34 mouse cellular contexts compared by ENCODE assay signal in genomic region chr2:161534151-161534550, GRCm38 (mm10).
DNase-seq lines count a peak whose midpoint lies in the region; ATAC-seq and TF ChIP-seq lines count a peak whose summit lies in the region.
"Had no signal": no experiment of that assay in that cellular context is flagged by ENCODE, and none has a peak within 500 bp of the region (broad histone marks: within the 10 kb centered on the region; RNA-seq: fewer than 3 reads in every experiment).

No protein-coding gene starts in this region.

- DNase-seq in cerebellum, adult 9-11 months: peak; percentile 34
- DNase-seq in cerebellum, adult 11 months: no peak
- peak; percentile 14 for DNase-seq in layer of hippocampus, adult 9-11 months
- DNase-seq in layer of hippocampus, postnatal 10 days (ENCODE audit: low spot score in 2 of 2): no peak
- peak; percentile 68 for DNase-seq in forebrain, postnatal 0 days
- DNase-seq: adrenal gland, adult 2 months; adrenal gland, postnatal 36 days; embryo, embryonic 11 days; gastrocnemius, postnatal 14 days; kidney, adult 2 months; kidney, postnatal 36 days; layer of hippocampus, postnatal 36 days; left cerebral cortex, postnatal 4 days; liver, postnatal 0 days; lung, postnatal 36 days; right cerebral cortex, postnatal 14 days; spleen, adult 18-20 months; thymus, adult 18-20 months; thymus, postnatal 25 days had no signal

- 82% methylated on average over 7 of the region's 7 CpGs for WGBS in forebrain, embryonic 15.5 days
- 87% methylated on average over 7 of the region's 7 CpGs for WGBS in forebrain, embryonic 12.5 days
- WGBS in forebrain, postnatal 0 days: 71% methylated on average over 7 of the region's 7 CpGs
- WGBS in midbrain, embryonic 16.5 days: 94% methylated on average over 7 of the region's 7 CpGs

- H3K4me2 ChIP-seq in forebrain, embryonic 15.5 days (replicated peaks): no peak overlapping the region
- no peak overlapping the region for H3K4me2 ChIP-seq in forebrain, embryonic 12.5 days
- H3K4me2 ChIP-seq in forebrain, postnatal 0 days (ENCODE audit: low read depth): no peak overlapping the region
- no peak overlapping the region for H3K4me2 ChIP-seq in midbrain, embryonic 16.5 days (ENCODE audit: low read length)
- H3K4me2 ChIP-seq: embryonic facial prominence, embryonic 12.5 days; heart, embryonic 12.5 days; hindbrain, embryonic 12.5 days; intestine, embryonic 15.5 days; liver, embryonic 12.5 days; midbrain, embryonic 11.5 days; neural tube, embryonic 13.5 days had no signal

- no peak overlapping the region for H3K9ac ChIP-seq in forebrain, embryonic 15.5 days (replicated peaks)
- H3K9ac ChIP-seq in forebrain, embryonic 12.5 days: no peak overlapping the region
- H3K9ac ChIP-seq in forebrain, postnatal 0 days: no peak overlapping the region
- H3K9ac ChIP-seq in midbrain, embryonic 16.5 days (ENCODE audit: low read depth, low read length): no peak overlapping the region
- H3K9ac ChIP-seq: embryonic facial prominence, embryonic 12.5 days; heart, embryonic 12.5 days; hindbrain, embryonic 12.5 days; intestine, embryonic 15.5 days; liver, embryonic 12.5 days; liver, postnatal 0 days; neural tube, embryonic 13.5 days had no signal

- no peak overlapping the region for H3K4me3 ChIP-seq in forebrain, embryonic 15.5 days
- no peak overlapping the region for H3K4me3 ChIP-seq in forebrain, embryonic 12.5 days (replicated peaks)
- H3K4me3 ChIP-seq in forebrain, postnatal 0 days (ENCODE audit: low read depth, low read length): no peak overlapping the region
- no peak overlapping the region for H3K4me3 ChIP-seq in midbrain, embryonic 16.5 days (ENCODE audit: low read depth, low read length)
- H3K4me3 ChIP-seq: embryonic facial prominence, embryonic 12.5 days; heart, embryonic 12.5 days; hindbrain, embryonic 12.5 days; intestine, embryonic 15.5 days; layer of hippocampus, adult 2 months; liver, embryonic 12.5 days; neural tube, embryonic 13.5 days had no signal

- no peak for ATAC-seq in forebrain, embryonic 15.5 days (replicated peaks)
- no peak for ATAC-seq in forebrain, embryonic 12.5 days (ENCODE audit: low FRiP score)
- ATAC-seq in forebrain, postnatal 0 days: peak; percentile 93
- ATAC-seq in midbrain, embryonic 16.5 days: no peak
- ATAC-seq: activated CD4-positive, CD25-positive, alpha-beta regulatory T cell, adult 4 months; hindbrain, postnatal 0 days; intestine, embryonic 15.5 days; liver, embryonic 12.5 days; liver, postnatal 0 days had no signal

- TF ChIP-seq CTCF in forebrain, postnatal 0 days (IDR thresholded peaks at IDR 0.05; ENCODE audit: low read depth): no peak

- H3K36me3 ChIP-seq in forebrain, embryonic 15.5 days: no peaks in the 10 kb centered on the region
- H3K36me3 ChIP-seq in forebrain, embryonic 12.5 days (replicated peaks): no peaks in the 10 kb centered on the region
- no peaks in the 10 kb centered on the region for H3K36me3 ChIP-seq in forebrain, postnatal 0 days (ENCODE audit: insufficient read depth)
- H3K36me3 ChIP-seq in midbrain, embryonic 16.5 days (ENCODE audit: control insufficient read depth, insufficient read depth, low read length): 0 out of 2 replicates have a peak, but pooled peaks cover 2% of the 10 kb centered on the region
- H3K36me3 ChIP-seq: embryonic facial prominence, embryonic 12.5 days; heart, embryonic 12.5 days; hindbrain, embryonic 12.5 days; intestine, embryonic 15.5 days; liver, embryonic 12.5 days; neural tube, embryonic 13.5 days had no signal

- H3K27ac ChIP-seq in forebrain, embryonic 15.5 days (replicated peaks): 0 out of 2 replicates have a peak overlapping the region, but pooled peaks have one; percentile 23
- no peak overlapping the region for H3K27ac ChIP-seq in forebrain, embryonic 12.5 days
- H3K27ac ChIP-seq in forebrain, postnatal 0 days (ENCODE audit: low read depth, low read length): no peak overlapping the region
- H3K27ac ChIP-seq in midbrain, embryonic 16.5 days (ENCODE audit: low read length): no peak overlapping the region
- H3K27ac ChIP-seq: embryonic facial prominence, embryonic 12.5 days; hindbrain, embryonic 12.5 days; hindbrain, postnatal 0 days; intestine, embryonic 15.5 days; layer of hippocampus, adult 2 months; liver, embryonic 12.5 days; neural tube, embryonic 13.5 days; stomach, postnatal 0 days had no signal

- no peaks in the 10 kb centered on the region for H3K4me1 ChIP-seq in forebrain, embryonic 15.5 days
- no peaks in the 10 kb centered on the region for H3K4me1 ChIP-seq in forebrain, embryonic 12.5 days
- no peaks in the 10 kb centered on the region for H3K4me1 ChIP-seq in forebrain, postnatal 0 days (ENCODE audit: insufficient read depth)
- no peaks in the 10 kb centered on the region for H3K4me1 ChIP-seq in midbrain, embryonic 16.5 days (ENCODE audit: control insufficient read depth, insufficient read depth, low read length)
- H3K4me1 ChIP-seq: embryonic facial prominence, embryonic 12.5 days; heart, embryonic 12.5 days; hindbrain, embryonic 12.5 days; intestine, embryonic 15.5 days; liver, embryonic 12.5 days; neural tube, embryonic 13.5 days had no signal

- no peaks in the 10 kb centered on the region for H3K9me3 ChIP-seq in forebrain, embryonic 15.5 days
- H3K9me3 ChIP-seq in forebrain, embryonic 12.5 days: no peaks in the 10 kb centered on the region
- no peaks in the 10 kb centered on the region for H3K9me3 ChIP-seq in forebrain, postnatal 0 days (ENCODE audit: low read length)
- H3K9me3 ChIP-seq in midbrain, embryonic 16.5 days (replicated peaks; ENCODE audit: control insufficient read depth, low read length, poor library complexity, severe bottlenecking): no peaks in the 10 kb centered on the region
- H3K9me3 ChIP-seq: embryonic facial prominence, embryonic 12.5 days; heart, embryonic 12.5 days; hindbrain, embryonic 12.5 days; intestine, embryonic 15.5 days; liver, embryonic 12.5 days; neural tube, embryonic 13.5 days had no signal

- no peaks in the 10 kb centered on the region for H3K27me3 ChIP-seq in forebrain, embryonic 15.5 days
- no peaks in the 10 kb centered on the region for H3K27me3 ChIP-seq in forebrain, embryonic 12.5 days
- no peaks in the 10 kb centered on the region for H3K27me3 ChIP-seq in forebrain, postnatal 0 days (ENCODE audit: insufficient read depth, low read length)
- no peaks in the 10 kb centered on the region for H3K27me3 ChIP-seq in midbrain, embryonic 16.5 days (ENCODE audit: control insufficient read depth, insufficient read depth, low read depth, low read length)
- H3K27me3 ChIP-seq: CH12.LX; embryonic facial prominence, embryonic 12.5 days; heart, embryonic 12.5 days; hindbrain, embryonic 12.5 days; intestine, embryonic 15.5 days; liver, embryonic 12.5 days; neural tube, embryonic 13.5 days had no signal

Comparison
In these comparisons a context has a peak if more than half of its experiments do, and no peak if none do; other contexts are left out.
1. DNase-seq: peak in cerebellum, adult 9-11 months (single experiment), layer of hippocampus, adult 9-11 months (single experiment) and forebrain, postnatal 0 days (single experiment); none in cerebellum, adult 11 months (single experiment) and layer of hippocampus, postnatal 10 days (0 of 2).